Mouse (Mus musculus) forebrain, embryonic 14.5 days (tissue): ENCODE measurements around the gene Mxi1. TPM values are rescaled to one million over a fixed set of nuclear protein-coding genes. Genes with fewer than 3 reads are reported as not detected.

Experiments
- ATAC-seq: fragments of 200-750 bp; cut with Nextera tagmentation; 2 replicates; pipeline ENCODE4 v1.8.0; 2017; ENCODE audit warnings: mild to moderate bottlenecking, moderate library complexity
- DNase-seq: peaks from one replicate; pipeline ENCODE4 v3.0.0-alpha.2; 2015; ENCODE audit warnings: low spot score
- H3K27ac ChIP-seq: fragments of 300-500 bp; sonication (generic); 2 replicates; pipeline ENCODE4 v1.5.1; 2014; ENCODE audit warnings: low read depth, mild to moderate bottlenecking, control low read depth, low read length, moderate library complexity
- H3K27me3 ChIP-seq: fragments of 300-500 bp; sonication (generic); replicated peaks from 2 replicates; pipeline ENCODE4 v1.6.1; 2014; ENCODE audit warnings: low read length, control low read depth, mixed read lengths; ENCODE audit not compliant: control insufficient read depth, insufficient read depth
- H3K36me3 ChIP-seq: fragments of 300-500 bp; sonication (generic); 2 replicates; pipeline ENCODE4 v1.6.1; 2014; ENCODE audit warnings: low read length, control low read depth; ENCODE audit not compliant: control insufficient read depth, insufficient read depth
- H3K4me1 ChIP-seq: fragments of 300-500 bp; sonication (generic); 2 replicates; pipeline ENCODE4 v1.6.1; 2014; ENCODE audit warnings: antibody characterized with exemption, low read length, control low read depth; ENCODE audit not compliant: control insufficient read depth, insufficient read depth
- H3K4me2 ChIP-seq: fragments of 300-500 bp; sonication (generic); 2 replicates; pipeline ENCODE4 v1.6.1; 2014; ENCODE audit warnings: mild to moderate bottlenecking, control low read depth, low read length
- H3K4me3 ChIP-seq: fragments of 300-500 bp; sonication (generic); 2 replicates; pipeline ENCODE4 v1.5.1; 2014; ENCODE audit warnings: low read depth, low read length, control low read depth
- H3K9ac ChIP-seq: fragments of 300-500 bp; sonication (generic); 2 replicates; pipeline ENCODE4 v1.6.1; 2014; ENCODE audit warnings: mild to moderate bottlenecking, low read length, control low read depth, moderate library complexity
- H3K9me3 ChIP-seq: fragments of 300-500 bp; sonication (generic); replicated peaks from 2 replicates; pipeline ENCODE4 v1.6.1; 2016; ENCODE audit warnings: low read length, control low read depth, mixed read lengths; ENCODE audit not compliant: control insufficient read depth
- WGBS: fragments of 180-500 bp; shearing (Covaris S2); extraction: QIAGEN DNeasy Blood & Tissue Kit; methylation state at CpG from one replicate; pipeline ENCODE4 v1.1.7; 2014; 5-methylcytosine and 5-hydroxymethylcytosine counted together
- polyA plus RNA-seq: library from polyadenylated mRNA; unstranded; fragments of >200 nt; fragmentation: Nextera tagmentation; extraction: Ambion mirVana; gene quantifications from 2 replicates; pipeline ENCODE4 v1.2.1, GENCODE M21; 2014

The Mxi1 gene
- polyA plus RNA-seq, 1 experiment from 2014 or later, result 27.6 TPM

DNA sequence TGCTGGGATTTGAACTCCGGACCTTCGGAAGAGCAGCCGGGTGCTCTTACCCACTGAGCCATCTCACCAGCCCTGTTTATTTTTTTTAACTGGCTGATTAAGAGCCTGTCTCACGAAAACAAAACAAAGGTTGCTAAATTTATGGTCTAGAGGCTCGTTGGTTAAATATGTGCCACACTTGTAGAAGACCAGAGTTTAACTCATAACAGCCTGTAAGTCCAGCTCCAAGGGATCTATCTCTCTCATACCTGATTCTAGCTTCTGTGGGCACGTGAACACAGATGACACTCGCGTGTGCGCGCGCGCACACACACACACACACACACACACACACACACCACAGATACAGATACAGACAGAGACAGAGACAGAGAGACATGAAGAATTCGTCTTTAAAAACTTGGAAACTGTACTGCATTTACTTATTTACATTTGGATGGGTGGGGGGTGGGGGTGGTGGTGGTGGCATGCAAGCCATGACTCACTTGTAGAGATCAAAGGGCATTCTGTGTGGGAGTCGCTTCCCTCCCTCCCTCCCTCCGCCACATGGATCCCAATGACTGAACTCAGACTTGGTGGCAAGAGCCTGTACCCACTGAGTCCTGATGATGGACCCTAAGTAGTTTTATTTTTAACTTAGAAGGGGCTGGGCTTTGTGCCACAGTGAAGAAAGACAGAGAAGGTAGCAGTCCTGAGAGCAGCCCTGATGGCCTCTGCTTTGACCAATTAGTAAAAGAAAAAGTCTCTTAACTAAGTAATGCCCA lies 103.5 kb downstream of the Mxi1 start:
- WGBS, result 90% methylated on average over 15 of the region's 15 CpGs
- DNase-seq (no peak), ATAC-seq (no peak)
- H3K27ac ChIP-seq, result no peak overlapping the region
- no peak overlapping the region for H3K9ac ChIP-seq
- H3K4me2 ChIP-seq, result no peak overlapping the region
- no peaks in the 10 kb centered on the region for H3K36me3 ChIP-seq
- no peaks in the 10 kb centered on the region for H3K27me3 ChIP-seq
- H3K9me3 ChIP-seq, result no peaks in the 10 kb centered on the region
- H3K4me1 ChIP-seq, result no peaks in the 10 kb centered on the region
- H3K4me3 ChIP-seq, result no peak overlapping the region

DNA sequence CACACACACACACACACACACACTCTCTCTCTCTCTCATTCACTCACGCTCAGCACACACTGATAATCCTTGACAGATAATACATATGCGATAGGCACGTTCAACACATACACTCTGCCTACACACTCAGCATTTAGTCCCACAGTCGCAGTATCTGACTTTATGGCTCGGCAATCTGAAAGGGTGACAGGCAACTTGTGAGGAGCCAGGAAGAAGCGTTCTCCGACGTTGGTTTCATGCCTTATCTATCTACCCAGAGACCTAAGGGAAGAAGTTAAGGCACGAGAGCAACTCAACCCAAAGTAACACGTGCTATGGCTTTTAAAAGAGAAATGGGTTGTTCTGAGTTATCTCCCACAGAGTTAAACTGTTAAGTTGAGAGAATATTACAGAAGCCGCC lies 104.3 kb downstream of the Mxi1 start:
- H3K9me3 ChIP-seq, result no peaks in the 10 kb centered on the region
- DNase-seq (no peak), ATAC-seq (no peak)
- H3K4me2 ChIP-seq, result no peak overlapping the region
- no peaks in the 10 kb centered on the region for H3K36me3 ChIP-seq
- no peak overlapping the region for H3K4me3 ChIP-seq
- WGBS, result 91% methylated on average over 11 of the region's 11 CpGs
- no peaks in the 10 kb centered on the region for H3K4me1 ChIP-seq
- H3K9ac ChIP-seq, result no peak overlapping the region
- H3K27ac ChIP-seq, result no peak overlapping the region
- H3K27me3 ChIP-seq, result no peaks in the 10 kb centered on the region

DNA sequence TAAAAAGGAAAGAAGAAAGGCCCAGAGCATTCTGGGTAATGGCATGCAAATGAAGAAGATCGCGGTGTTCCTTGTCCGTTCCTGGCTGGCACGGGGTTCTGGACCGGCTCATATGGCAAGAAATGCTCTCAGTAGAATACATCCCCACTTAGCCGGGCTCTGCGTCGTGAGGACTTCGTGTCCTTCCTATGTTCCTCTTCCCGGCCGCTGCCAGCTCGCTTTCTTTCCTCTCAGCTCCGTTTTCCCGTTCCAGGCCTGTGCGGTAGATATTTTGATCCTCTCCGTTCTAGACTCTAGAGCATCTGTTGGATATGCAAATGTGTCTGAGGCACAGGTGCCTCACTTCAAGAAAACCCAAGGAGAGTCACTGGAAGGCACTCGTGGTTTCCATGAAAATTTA lies 104.9 kb downstream of the Mxi1 start:
- DNase-seq, result no peak
- no peak overlapping the region for H3K27ac ChIP-seq
- H3K36me3 ChIP-seq, result no peaks in the 10 kb centered on the region
- H3K4me1 ChIP-seq, result no peaks in the 10 kb centered on the region
- no peak overlapping the region for H3K4me3 ChIP-seq
- H3K9me3 ChIP-seq, result no peaks in the 10 kb centered on the region
- H3K4me2 ChIP-seq, result no peak overlapping the region
- WGBS, result 89% methylated on average over 17 of the region's 17 CpGs
- H3K9ac ChIP-seq, result no peak overlapping the region
- no peaks in the 10 kb centered on the region for H3K27me3 ChIP-seq
- no peak for ATAC-seq

DNA sequence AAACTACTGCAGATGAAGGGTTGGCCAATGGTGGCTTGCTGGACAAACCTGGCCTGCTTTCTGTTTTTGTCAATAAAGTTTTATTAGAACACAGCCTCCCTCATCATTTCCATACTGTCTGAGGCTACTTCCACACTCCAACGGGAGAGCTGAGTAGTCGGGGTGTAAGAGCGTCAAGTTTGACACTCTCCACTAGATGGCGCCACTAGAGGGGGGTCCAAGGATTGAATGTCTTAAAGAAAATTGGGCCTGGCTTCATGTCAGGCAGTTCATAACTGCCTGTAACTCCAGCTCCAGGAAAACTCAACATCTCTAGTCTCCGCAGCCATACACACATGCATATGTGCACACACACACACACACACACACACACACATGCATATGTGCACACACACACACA lies 109.5 kb downstream of the Mxi1 start:
- 58% methylated on average over 5 of the region's 5 CpGs for WGBS
- Histone ChIP-seq H3K27me3 (no peaks in the 10 kb centered on the region), H3K9ac (no peak overlapping the region), H3K4me2 (no peak overlapping the region), H3K4me1 (no peaks in the 10 kb centered on the region; the same call in 1 of the 2 replicates), H3K27ac (no peak overlapping the region), H3K36me3 (no peaks in the 10 kb centered on the region), H3K9me3 (no peaks in the 10 kb centered on the region), H3K4me3 (no peak overlapping the region)
- no peak for ATAC-seq
- peak; percentile 72 for DNase-seq

DNA sequence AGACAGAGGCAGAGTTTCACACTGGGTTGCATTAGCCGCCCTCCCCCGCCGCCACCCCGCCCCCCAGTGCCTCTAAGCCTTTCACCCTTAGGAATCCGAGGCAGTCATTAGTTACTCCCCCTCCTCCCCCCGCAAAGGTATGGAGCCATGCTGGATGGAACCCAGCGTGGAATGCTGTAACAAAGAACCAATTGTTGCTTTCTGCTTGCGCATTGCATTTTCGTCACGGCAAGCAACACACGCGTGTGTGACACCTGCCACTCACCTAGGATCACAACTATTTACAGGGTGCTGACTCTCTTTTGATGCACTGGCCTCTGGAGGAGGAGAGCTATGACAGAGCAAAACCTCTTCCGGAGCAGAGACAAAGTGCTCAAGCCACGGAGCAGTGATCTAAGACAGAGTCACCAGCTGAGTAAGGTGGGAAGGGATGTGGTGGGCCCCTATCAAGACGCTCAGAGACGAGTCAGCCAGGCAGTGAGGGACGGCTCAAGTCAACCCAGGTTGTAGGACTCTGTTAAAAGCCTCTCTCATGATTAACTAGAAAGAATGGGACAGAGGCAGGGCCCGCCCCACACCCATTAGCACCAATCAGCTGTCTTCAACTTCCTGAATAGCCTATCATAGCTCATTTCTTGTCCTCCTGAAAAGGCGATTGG lies 110.7 kb downstream of the Mxi1 start:
- peak overlapping the region; percentile 63 for H3K4me2 ChIP-seq
- H3K9me3 ChIP-seq, result no peaks in the 10 kb centered on the region
- DNase-seq (peak; percentile 86), ATAC-seq (peak; percentile 96)
- no peaks in the 10 kb centered on the region; the same call in 1 of the 2 replicates for H3K4me1 ChIP-seq
- H3K9ac ChIP-seq, result peak overlapping the region; percentile 42; the same call in 1 of the 2 replicates
- H3K27me3 ChIP-seq, result no peaks in the 10 kb centered on the region
- no peaks in the 10 kb centered on the region for H3K36me3 ChIP-seq
- peak overlapping the region; percentile 33 for H3K4me3 ChIP-seq
- no peak overlapping the region for H3K27ac ChIP-seq
- WGBS, result 2% methylated on average over 19 of the region's 19 CpGs

DNA sequence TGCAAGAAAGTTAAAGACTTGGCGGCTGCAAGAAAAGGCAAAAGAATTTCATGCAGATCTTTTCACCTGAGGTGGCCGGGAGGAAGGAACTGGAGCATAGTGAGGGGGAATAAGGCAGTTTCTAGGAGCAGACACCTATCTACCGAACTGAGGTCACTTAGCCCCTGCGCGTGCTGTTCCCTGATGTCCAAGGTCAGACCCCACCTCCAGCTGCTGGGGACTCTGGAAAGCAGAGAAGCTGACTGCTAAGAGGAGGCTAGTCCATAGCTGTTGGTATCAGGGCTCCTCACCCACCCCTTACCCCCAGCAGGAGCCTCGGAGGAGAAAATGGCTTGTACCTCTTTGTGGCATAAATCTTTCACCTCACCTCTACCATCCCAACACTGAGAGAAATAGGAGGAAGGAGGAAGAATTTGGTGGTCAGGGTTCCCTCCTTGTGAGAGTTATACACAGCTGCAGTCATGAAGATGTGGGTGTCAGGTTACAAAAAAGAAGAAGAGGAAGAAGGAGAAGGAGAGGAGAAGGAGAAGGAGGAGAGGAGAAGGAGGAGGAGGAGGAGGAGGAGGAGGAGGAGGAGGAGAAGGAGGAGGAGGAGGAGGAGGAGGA lies 111.4 kb downstream of the Mxi1 start:
- Histone ChIP-seq H3K9me3 (no peaks in the 10 kb centered on the region), H3K27me3 (no peaks in the 10 kb centered on the region), H3K4me2 (peak overlapping the region; percentile 63), H3K4me1 (no peaks in the 10 kb centered on the region; the same call in 1 of the 2 replicates), H3K36me3 (no peaks in the 10 kb centered on the region), H3K27ac (no peak overlapping the region), H3K4me3 (peak overlapping the region; percentile 33), H3K9ac (0 out of 2 replicates have a peak overlapping the region, but pooled peaks have one; percentile 42)
- 0 out of 2 replicates have a peak, but pooled peaks have one; percentile 6 for ATAC-seq
- WGBS, result 1% methylated on average over 6 of the region's 6 CpGs
- no peak for DNase-seq

DNA sequence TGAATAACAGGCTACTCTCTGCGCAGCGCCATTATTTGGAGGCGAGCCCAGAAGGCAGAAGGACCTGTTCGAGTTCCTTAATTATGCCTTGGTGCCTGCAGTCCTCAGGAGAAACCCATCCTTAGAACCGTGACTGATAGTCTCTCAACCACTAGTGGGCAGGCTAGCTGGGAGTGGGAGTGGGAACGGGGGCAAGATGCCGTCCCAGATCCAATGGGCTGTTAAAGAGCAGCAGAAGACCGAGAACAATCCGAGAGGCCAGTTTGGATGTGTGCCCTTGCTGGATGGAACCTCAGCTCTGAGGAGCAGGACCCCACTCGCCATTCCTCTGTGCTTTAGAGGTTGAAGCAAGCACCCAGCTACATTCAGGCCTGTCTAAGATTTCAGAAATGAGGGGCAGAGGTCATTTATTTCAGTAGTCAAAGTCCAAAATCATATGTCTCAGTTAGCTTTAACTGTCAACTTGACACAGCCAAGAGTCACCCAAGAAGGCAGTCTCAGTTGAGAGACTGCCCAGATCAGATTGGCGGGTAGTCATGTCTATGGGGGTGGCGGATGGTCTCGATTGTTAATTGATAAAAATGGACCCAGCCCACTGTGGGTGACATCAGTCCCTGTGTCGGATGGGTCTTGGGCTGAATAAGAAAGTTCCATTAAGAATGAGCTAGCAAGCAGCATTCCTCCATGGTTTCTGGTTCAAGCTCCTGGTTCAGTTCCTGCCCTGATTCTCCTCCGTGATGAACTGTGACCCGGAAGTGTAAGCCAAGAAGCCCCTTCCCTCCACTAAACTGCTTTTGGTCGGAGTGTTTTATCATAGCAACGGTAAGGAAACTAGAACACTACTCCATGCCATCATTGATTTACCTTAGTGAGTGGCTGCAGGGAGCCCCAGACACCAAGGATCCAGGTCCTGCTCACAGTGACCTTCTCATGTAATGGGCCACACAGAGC lies 112.3 kb downstream of the Mxi1 start:
- DNase-seq, result no peak
- no peaks in the 10 kb centered on the region for H3K27me3 ChIP-seq
- 70% methylated on average over 18 of the region's 18 CpGs for WGBS

DNA sequence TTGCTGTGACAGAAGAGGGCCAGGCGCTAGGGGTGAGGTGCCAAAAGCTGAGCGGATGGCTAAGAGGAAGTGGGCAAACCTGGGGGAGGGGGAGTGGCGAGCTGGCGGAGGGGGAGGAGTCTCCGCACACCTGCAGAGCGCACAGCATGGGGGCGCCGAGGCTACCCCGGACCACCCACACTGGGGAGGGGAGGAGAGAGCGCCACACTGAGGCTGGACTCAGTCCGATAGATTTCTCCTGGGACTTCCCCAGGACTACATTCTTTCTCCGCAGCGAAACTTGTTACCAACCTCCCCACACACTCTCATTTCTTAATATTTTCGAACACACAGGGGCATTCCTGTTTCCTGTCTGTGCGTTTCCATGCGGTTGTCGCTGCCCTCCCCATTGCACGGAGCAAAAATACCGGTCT lies 113.0 kb downstream of the Mxi1 start:
- H3K4me1 ChIP-seq, result peaks cover 5% of the 10 kb centered on the region; the same call in 1 of the 2 replicates
- H3K36me3 ChIP-seq, result no peaks in the 10 kb centered on the region
- WGBS, result 38% methylated on average over 19 of the region's 19 CpGs
- DNase-seq, result no peak
- no peak overlapping the region for H3K4me3 ChIP-seq
- H3K9ac ChIP-seq, result no peak overlapping the region
- H3K27me3 ChIP-seq, result no peaks in the 10 kb centered on the region
- no peaks in the 10 kb centered on the region for H3K9me3 ChIP-seq
- no peak overlapping the region for H3K4me2 ChIP-seq
- ATAC-seq, result no peak
- H3K27ac ChIP-seq, result no peak overlapping the region

More for the DNA sequence above, 112.3 kb downstream of the Mxi1 start:
- Histone ChIP-seq H3K9ac (no peak overlapping the region), H3K4me1 (peaks cover under 1% of the 10 kb centered on the region; the same call in 1 of the 2 replicates), H3K4me3 (no peak overlapping the region), H3K4me2 (no peak overlapping the region), H3K36me3 (no peaks in the 10 kb centered on the region), H3K9me3 (no peaks in the 10 kb centered on the region), H3K27ac (no peak overlapping the region)
- ATAC-seq, result no peak
